In genomic region chr9:13856247-13856646, GRCm38 (mm10) we compare ENCODE assay signal across 16 mouse cellular contexts.
"Had no signal": no experiment of that assay in that cellular context is flagged by ENCODE, and none has a peak within 500 bp of the region (broad histone marks: within the 10 kb centered on the region; RNA-seq: fewer than 3 reads in every experiment).

No protein-coding gene starts in this region.

- DNase-seq: lung, adult 2 months; lung, postnatal 14 days; lung, postnatal 36 days; right cerebral cortex, postnatal 14 days; thymus, adult 2 months; thymus, postnatal 25 days; thymus, postnatal 4 days had no signal

- H3K4me3 ChIP-seq: lung, embryonic 15.5 days; megakaryocyte, embryonic 14.5 days; midbrain, embryonic 12.5 days; midbrain, embryonic 15.5 days; neural tube, embryonic 12.5 days; stomach, embryonic 15.5 days had no signal

- H3K27me3 ChIP-seq: lung, embryonic 15.5 days; midbrain, embryonic 12.5 days; midbrain, embryonic 15.5 days; neural tube, embryonic 12.5 days; stomach, embryonic 15.5 days had no signal

- H3K36me3 ChIP-seq: lung, embryonic 15.5 days; midbrain, embryonic 12.5 days; midbrain, embryonic 15.5 days; neural tube, embryonic 12.5 days; stomach, embryonic 15.5 days had no signal

- H3K9me3 ChIP-seq: lung, embryonic 15.5 days; megakaryocyte, embryonic 14.5 days; midbrain, embryonic 12.5 days; midbrain, embryonic 15.5 days; neural tube, embryonic 12.5 days; stomach, embryonic 15.5 days had no signal

- H3K4me2 ChIP-seq: lung, embryonic 15.5 days; midbrain, embryonic 12.5 days; midbrain, embryonic 15.5 days; neural tube, embryonic 12.5 days; stomach, embryonic 15.5 days had no signal

- ATAC-seq: lung, postnatal 0 days; midbrain, embryonic 15.5 days had no signal

- H3K4me1 ChIP-seq: lung, embryonic 15.5 days; midbrain, embryonic 12.5 days; midbrain, embryonic 15.5 days; neural tube, embryonic 12.5 days; stomach, embryonic 15.5 days had no signal

- H3K9ac ChIP-seq: lung, embryonic 15.5 days; midbrain, embryonic 12.5 days; midbrain, embryonic 15.5 days; neural tube, embryonic 12.5 days; stomach, embryonic 15.5 days had no signal

- H3K27ac ChIP-seq: lung, embryonic 15.5 days; macrophage; midbrain, embryonic 12.5 days; midbrain, embryonic 15.5 days; neural tube, embryonic 12.5 days; stomach, embryonic 15.5 days; stomach, postnatal 0 days had no signal
